Mouse (Mus musculus): Measurements from ENCODE around the gene Tbk1. TPM values are rescaled to one million over a fixed set of nuclear protein-coding genes. Genes with fewer than 3 reads are reported as not detected.

The Tbk1 gene
- polyA plus RNA-seq, 1 experiment from 2014 or later: 37.5 TPM

DNA sequence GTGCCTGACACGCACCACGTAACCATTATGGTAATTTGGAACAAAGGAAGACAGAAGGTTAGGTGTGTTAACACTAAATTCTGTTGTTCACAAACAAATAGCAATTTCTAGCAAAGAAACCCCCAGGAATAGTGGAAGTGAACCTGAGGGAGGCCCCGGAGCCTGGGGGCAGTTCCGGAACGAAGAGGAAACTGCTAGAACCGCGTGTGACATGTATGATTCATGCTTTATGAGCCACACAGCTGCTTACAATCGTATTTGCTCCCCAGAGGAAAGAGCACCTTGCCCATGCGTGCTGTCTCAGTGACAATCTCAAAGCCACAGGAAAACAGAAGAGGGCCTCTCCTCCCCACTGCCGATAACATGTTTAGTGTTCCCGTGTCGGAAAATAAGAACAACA lies 3.6 kb downstream of the Tbk1 start:
- WGBS: 85% methylated on average over 12 of the region's 12 CpGs
- peaks cover 40% of the 10 kb centered on the region for H3K36me3 ChIP-seq (ENCODE audit: control insufficient read depth, insufficient read depth, low read length)
- no peak overlapping the region for H3K4me3 ChIP-seq (ENCODE audit: low read length)
- H3K9ac ChIP-seq (ENCODE audit: low read depth, low read length): no peak overlapping the region
- H3K4me2 ChIP-seq (replicated peaks; ENCODE audit: low read depth, low read length): no peak overlapping the region
- no peak overlapping the region for H3K27ac ChIP-seq (ENCODE audit: low read depth, low read length)
- H3K9me3 ChIP-seq (ENCODE audit: control insufficient read depth, low read length): no peaks in the 10 kb centered on the region
- ATAC-seq (ENCODE audit: low FRiP score, low TSS enrichment): no peak
- H3K4me1 ChIP-seq (ENCODE audit: control insufficient read depth, insufficient read depth, low read length): peaks cover 6% of the 10 kb centered on the region; the same call in 1 of the 2 replicates
- H3K27me3 ChIP-seq (ENCODE audit: control insufficient read depth, insufficient read depth, low read length): no peaks in the 10 kb centered on the region

DNA sequence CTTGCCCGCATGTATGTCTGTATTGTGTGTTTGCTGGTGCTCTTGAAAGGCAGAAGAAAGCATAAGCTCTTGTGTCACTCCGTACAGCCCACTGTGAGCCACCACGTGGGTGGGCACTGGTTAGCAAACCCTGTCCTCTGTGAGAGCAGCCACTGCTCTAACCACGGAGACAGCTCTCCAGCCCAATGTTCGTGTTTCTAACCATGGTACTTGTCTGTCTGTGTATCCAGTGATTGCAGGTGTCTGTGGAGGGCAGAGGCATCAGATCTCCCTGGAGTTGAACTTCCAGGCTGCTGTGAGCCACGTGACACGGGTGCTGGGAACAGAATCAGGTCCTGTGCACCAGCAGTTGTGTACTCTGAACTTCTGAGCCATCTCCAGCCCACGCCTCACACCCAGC lies 4.3 kb downstream of the Tbk1 start:
- no peak overlapping the region for H3K4me3 ChIP-seq (ENCODE audit: low read length)
- H3K9ac ChIP-seq (ENCODE audit: low read depth, low read length): no peak overlapping the region
- peaks cover 6% of the 10 kb centered on the region; the same call in 1 of the 2 replicates for H3K4me1 ChIP-seq (ENCODE audit: control insufficient read depth, insufficient read depth, low read length)
- ATAC-seq (ENCODE audit: low FRiP score, low TSS enrichment): no peak
- H3K27me3 ChIP-seq (ENCODE audit: control insufficient read depth, insufficient read depth, low read length): no peaks in the 10 kb centered on the region
- peaks cover 40% of the 10 kb centered on the region for H3K36me3 ChIP-seq (ENCODE audit: control insufficient read depth, insufficient read depth, low read length)
- 94% methylated on average over 8 of the region's 8 CpGs for WGBS
- H3K9me3 ChIP-seq (ENCODE audit: control insufficient read depth, low read length): no peaks in the 10 kb centered on the region
- no peak overlapping the region for H3K27ac ChIP-seq (ENCODE audit: low read depth, low read length)
- no peak overlapping the region for H3K4me2 ChIP-seq (replicated peaks; ENCODE audit: low read depth, low read length)

DNA sequence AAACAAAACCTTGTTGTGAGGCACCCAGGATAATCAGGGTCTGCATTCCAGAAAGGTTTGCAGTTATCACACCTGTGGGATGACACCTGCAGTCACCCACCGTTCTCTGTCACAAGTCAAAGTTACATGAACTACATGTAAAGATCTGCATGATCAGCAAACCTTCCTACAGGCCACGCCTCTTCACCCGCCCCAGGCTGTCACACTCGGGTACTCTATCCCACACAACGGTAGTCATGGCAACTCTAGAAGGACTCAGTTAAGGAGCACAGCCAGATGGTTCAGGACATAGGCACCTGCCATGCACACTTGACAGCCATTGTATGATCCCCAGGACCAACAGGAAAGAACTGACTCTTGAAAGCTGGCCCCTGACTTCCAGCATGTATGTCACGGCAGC lies 5.2 kb downstream of the Tbk1 start:
- 78% methylated on average over 6 of the region's 6 CpGs for WGBS
- peak; percentile 69; the same call in 1 of the 2 replicates for ATAC-seq (ENCODE audit: low FRiP score, low TSS enrichment)
- no peak overlapping the region for H3K9ac ChIP-seq (ENCODE audit: low read depth, low read length)

DNA sequence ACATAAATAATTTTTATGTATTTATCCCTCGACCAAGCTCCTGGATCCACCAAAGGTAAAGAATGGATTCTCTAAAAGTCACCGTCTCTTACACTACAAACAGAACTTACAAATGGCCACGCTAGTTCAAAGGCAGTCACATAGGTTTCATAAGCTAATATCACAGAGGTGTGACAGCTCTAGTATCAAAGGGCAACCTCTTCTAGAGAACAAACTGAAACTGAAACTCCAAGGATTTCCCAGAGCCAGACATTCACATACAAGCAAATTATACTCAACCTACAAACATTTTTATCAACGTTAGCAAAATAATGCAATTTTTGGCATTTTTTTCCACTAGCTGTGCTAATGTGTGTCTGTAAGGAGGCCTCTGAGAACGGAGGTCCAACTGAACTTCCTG lies 6.2 kb downstream of the Tbk1 start:
- H3K4me1 ChIP-seq (ENCODE audit: control insufficient read depth, insufficient read depth, low read length): peaks cover 3% of the 10 kb centered on the region; the same call in 1 of the 2 replicates
- no peaks in the 10 kb centered on the region for H3K27me3 ChIP-seq (ENCODE audit: control insufficient read depth, insufficient read depth, low read length)
- WGBS: 98% methylated on average over 5 of the region's 5 CpGs
- no peak overlapping the region for H3K4me2 ChIP-seq (replicated peaks; ENCODE audit: low read depth, low read length)
- no peak overlapping the region for H3K27ac ChIP-seq (ENCODE audit: low read depth, low read length)
- H3K9ac ChIP-seq (ENCODE audit: low read depth, low read length): no peak overlapping the region
- no peaks in the 10 kb centered on the region for H3K9me3 ChIP-seq (ENCODE audit: control insufficient read depth, low read length)
- peaks cover 49% of the 10 kb centered on the region for H3K36me3 ChIP-seq (ENCODE audit: control insufficient read depth, insufficient read depth, low read length)
- no peak for ATAC-seq (ENCODE audit: low FRiP score, low TSS enrichment)
- H3K4me3 ChIP-seq (ENCODE audit: low read length): no peak overlapping the region

More for the DNA sequence above, 5.2 kb downstream of the Tbk1 start:
- Histone ChIP-seq H3K4me1 (ENCODE audit: control insufficient read depth, insufficient read depth, low read length) (peaks cover 6% of the 10 kb centered on the region; the same call in 1 of the 2 replicates), H3K27me3 (ENCODE audit: control insufficient read depth, insufficient read depth, low read length) (no peaks in the 10 kb centered on the region), H3K4me3 (ENCODE audit: low read length) (no peak overlapping the region), H3K36me3 (ENCODE audit: control insufficient read depth, insufficient read depth, low read length) (peaks cover 41% of the 10 kb centered on the region), H3K9me3 (ENCODE audit: control insufficient read depth, low read length) (no peaks in the 10 kb centered on the region), H3K4me2 (replicated peaks; ENCODE audit: low read depth, low read length) (no peak overlapping the region), H3K27ac (ENCODE audit: low read depth, low read length) (no peak overlapping the region)

DNA sequence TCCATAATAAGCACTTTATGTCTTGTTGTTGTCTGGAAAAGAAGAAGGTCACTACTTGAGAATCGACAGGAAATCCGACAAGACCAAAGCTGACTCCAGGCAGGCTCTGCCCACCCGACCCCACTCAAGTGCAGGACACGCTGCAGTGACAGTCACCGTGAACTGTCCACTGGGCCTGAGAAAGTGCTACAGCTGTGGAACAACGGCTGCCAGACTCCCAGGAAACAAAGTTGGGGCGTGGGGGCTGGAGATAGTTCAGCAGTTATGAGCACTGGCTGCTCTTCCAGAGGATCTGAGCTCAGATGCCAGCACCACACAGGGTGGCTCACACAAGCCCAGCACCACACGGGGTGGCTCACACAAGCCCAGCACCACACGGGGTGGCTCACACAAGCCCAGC lies 10.2 kb downstream of the Tbk1 start:
- Histone ChIP-seq H3K27me3 (ENCODE audit: control insufficient read depth, insufficient read depth, low read length) (no peaks in the 10 kb centered on the region), H3K4me1 (ENCODE audit: control insufficient read depth, insufficient read depth, low read length) (no peaks in the 10 kb centered on the region), H3K9ac (ENCODE audit: low read depth, low read length) (no peak overlapping the region), H3K4me3 (ENCODE audit: low read length) (no peak overlapping the region), H3K9me3 (ENCODE audit: control insufficient read depth, low read length) (no peaks in the 10 kb centered on the region), H3K36me3 (ENCODE audit: control insufficient read depth, insufficient read depth, low read length) (peaks cover 46% of the 10 kb centered on the region), H3K27ac (ENCODE audit: low read depth, low read length) (no peak overlapping the region), H3K4me2 (replicated peaks; ENCODE audit: low read depth, low read length) (no peak overlapping the region)
- 78% methylated on average over 9 of the region's 9 CpGs for WGBS
- ATAC-seq (ENCODE audit: low FRiP score, low TSS enrichment): no peak

DNA sequence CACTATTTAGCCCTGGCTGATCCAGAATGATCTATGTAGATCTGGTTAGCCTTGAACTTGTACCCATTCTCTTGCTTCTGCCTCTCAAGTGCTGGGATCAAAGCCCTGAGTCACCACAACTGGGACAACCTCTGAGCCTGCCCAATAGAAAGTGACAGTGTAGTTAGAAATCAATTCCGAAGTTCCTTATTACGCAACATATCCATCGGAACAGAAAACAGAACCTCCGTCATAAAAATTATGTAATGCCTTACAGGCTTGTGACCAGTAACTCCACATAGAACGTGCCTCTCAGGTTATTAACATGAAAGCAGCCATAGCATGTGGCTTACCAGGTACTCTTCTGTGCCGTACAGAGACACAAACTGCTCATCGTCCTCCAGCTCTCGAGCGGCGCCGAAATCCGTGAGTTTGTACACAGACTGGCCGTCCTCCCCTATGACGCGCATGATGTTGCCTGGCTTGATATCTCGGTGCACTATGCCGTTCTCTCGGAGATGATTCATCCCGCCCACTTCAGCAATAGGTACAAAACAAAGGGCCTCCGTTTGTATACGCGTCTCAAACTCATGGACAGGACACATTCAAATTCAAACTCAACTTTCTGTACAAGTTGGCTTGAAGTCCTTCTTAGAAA lies 15.0 kb downstream of the Tbk1 start:
- WGBS: 97% methylated on average over 22 of the region's 22 CpGs
- Histone ChIP-seq H3K4me2 (replicated peaks; ENCODE audit: low read depth, low read length) (no peak overlapping the region), H3K9ac (ENCODE audit: low read depth, low read length) (no peak overlapping the region), H3K4me3 (ENCODE audit: low read length) (no peak overlapping the region), H3K27me3 (ENCODE audit: control insufficient read depth, insufficient read depth, low read length) (no peaks in the 10 kb centered on the region), H3K4me1 (ENCODE audit: control insufficient read depth, insufficient read depth, low read length) (no peaks in the 10 kb centered on the region), H3K9me3 (ENCODE audit: control insufficient read depth, low read length) (no peaks in the 10 kb centered on the region), H3K36me3 (ENCODE audit: control insufficient read depth, insufficient read depth, low read length) (peaks cover 62% of the 10 kb centered on the region), H3K27ac (ENCODE audit: low read depth, low read length) (no peak overlapping the region)
- no peak for ATAC-seq (ENCODE audit: low FRiP score, low TSS enrichment)

DNA sequence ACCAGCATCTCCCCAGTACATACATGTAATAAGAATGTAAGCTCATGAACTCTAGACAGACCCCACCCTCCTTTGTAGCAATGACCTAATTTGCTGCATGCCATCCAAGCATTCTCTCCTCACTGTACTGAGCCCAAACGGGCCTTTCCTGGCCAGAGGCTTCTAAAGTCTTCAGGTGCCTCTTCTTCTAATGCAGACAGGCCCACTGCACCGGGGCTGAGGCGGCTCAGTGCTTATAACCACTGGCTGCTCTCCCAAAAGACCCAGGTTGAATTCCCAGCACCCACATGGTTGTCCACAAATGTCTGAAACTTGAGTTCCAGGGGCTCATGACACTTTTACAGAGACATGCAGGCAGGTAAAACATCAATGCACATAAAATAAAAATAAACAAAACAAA lies 15.6 kb downstream of the Tbk1 start:
- peaks cover 59% of the 10 kb centered on the region for H3K36me3 ChIP-seq (ENCODE audit: control insufficient read depth, insufficient read depth, low read length)
- WGBS: 90% methylated on average over 3 of the region's 3 CpGs

DNA sequence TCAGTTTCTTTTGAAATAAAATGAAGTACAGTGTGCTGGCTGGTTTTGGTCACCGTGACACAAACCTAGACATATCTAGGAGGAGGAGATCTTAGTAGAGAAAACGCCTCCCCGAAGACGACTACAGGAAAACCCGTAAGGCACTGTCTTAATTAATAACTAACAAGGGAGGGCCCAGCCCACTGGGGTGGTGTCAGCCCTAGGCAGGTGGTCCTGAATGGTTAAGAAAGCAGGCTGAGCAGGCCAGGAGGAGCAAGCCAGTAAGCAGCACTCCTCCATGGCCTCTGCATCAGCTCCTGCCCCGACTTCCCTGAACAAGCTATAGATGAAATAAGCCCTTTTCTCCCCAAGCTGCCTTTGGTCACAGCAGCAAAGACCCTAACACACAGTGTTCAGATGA lies 16.8 kb downstream of the Tbk1 start:
- Histone ChIP-seq H3K4me2 (replicated peaks; ENCODE audit: low read depth, low read length) (no peak overlapping the region), H3K9ac (ENCODE audit: low read depth, low read length) (no peak overlapping the region), H3K27ac (ENCODE audit: low read depth, low read length) (no peak overlapping the region), H3K9me3 (ENCODE audit: control insufficient read depth, low read length) (no peaks in the 10 kb centered on the region), H3K36me3 (ENCODE audit: control insufficient read depth, insufficient read depth, low read length) (peaks cover 57% of the 10 kb centered on the region), H3K4me1 (ENCODE audit: control insufficient read depth, insufficient read depth, low read length) (no peaks in the 10 kb centered on the region), H3K4me3 (ENCODE audit: low read length) (no peak overlapping the region), H3K27me3 (ENCODE audit: control insufficient read depth, insufficient read depth, low read length) (no peaks in the 10 kb centered on the region)
- 80% methylated on average over 6 of the region's 6 CpGs for WGBS
- ATAC-seq (ENCODE audit: low FRiP score, low TSS enrichment): no peak

More for the DNA sequence above, 15.6 kb downstream of the Tbk1 start:
- H3K9me3 ChIP-seq (ENCODE audit: control insufficient read depth, low read length): no peaks in the 10 kb centered on the region
- ATAC-seq (ENCODE audit: low FRiP score, low TSS enrichment): no peak
- no peaks in the 10 kb centered on the region for H3K4me1 ChIP-seq (ENCODE audit: control insufficient read depth, insufficient read depth, low read length)
- no peak overlapping the region for H3K4me2 ChIP-seq (replicated peaks; ENCODE audit: low read depth, low read length)
- no peak overlapping the region for H3K4me3 ChIP-seq (ENCODE audit: low read length)
- no peaks in the 10 kb centered on the region for H3K27me3 ChIP-seq (ENCODE audit: control insufficient read depth, insufficient read depth, low read length)
- H3K9ac ChIP-seq (ENCODE audit: low read depth, low read length): no peak overlapping the region
- H3K27ac ChIP-seq (ENCODE audit: low read depth, low read length): no peak overlapping the region

DNA sequence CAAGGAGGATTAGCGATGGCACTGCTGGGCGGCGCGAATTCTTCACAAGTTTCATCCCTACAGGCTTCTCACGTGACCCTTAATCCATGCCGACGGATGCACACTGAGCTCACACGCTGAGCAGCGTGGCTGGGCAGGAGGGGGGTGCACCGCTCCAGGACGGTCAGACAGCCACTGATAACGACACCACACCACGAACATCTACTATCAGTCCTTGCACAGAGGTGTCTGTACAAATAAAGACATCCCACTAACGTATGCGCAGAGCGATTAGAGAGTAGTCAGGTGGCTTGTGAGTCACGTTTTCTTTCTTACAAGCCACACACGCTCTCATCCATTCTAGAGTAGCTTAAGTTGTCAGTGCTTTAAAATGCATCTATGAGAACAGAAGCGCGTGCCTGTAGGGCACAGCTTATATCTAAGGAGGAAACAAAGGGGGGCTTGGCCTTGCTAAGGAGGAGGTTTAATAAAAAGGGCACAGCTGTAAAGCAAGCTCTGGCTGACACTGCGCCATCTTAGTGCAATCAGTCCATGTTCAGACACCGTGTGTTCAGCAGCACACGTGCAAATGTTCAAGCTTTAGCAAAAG lies 17.5 kb downstream of the Tbk1 start:
- no peak overlapping the region for H3K4me3 ChIP-seq (ENCODE audit: low read length)
- peak; percentile 84; the same call in 1 of the 2 replicates for ATAC-seq (ENCODE audit: low FRiP score, low TSS enrichment)

More for the DNA sequence above, 17.5 kb downstream of the Tbk1 start:
- Histone ChIP-seq H3K9me3 (ENCODE audit: control insufficient read depth, low read length) (no peaks in the 10 kb centered on the region), H3K36me3 (ENCODE audit: control insufficient read depth, insufficient read depth, low read length) (peaks cover 60% of the 10 kb centered on the region), H3K27ac (ENCODE audit: low read depth, low read length) (no peak overlapping the region), H3K9ac (ENCODE audit: low read depth, low read length) (no peak overlapping the region), H3K27me3 (ENCODE audit: control insufficient read depth, insufficient read depth, low read length) (no peaks in the 10 kb centered on the region), H3K4me1 (ENCODE audit: control insufficient read depth, insufficient read depth, low read length) (no peaks in the 10 kb centered on the region), H3K4me2 (replicated peaks; ENCODE audit: low read depth, low read length) (no peak overlapping the region)
- WGBS: 26% methylated on average over 23 of the region's 23 CpGs
